Mouse (Mus musculus) midbrain, postnatal 0 days (tissue): ENCODE data around the gene Nacc2. TPM values are rescaled to one million over a fixed set of nuclear protein-coding genes. Genes with fewer than 3 reads are reported as not detected.

Source experiments
- ATAC-seq: fragments of 200-750 bp; cut with Nextera tagmentation; 2 replicates; pipeline ENCODE4 v1.8.0; 2017; ENCODE audit warnings: moderate number of reproducible peaks, mild to moderate bottlenecking, moderate TSS enrichment, moderate library complexity; ENCODE audit not compliant: low FRiP score
- DNase-seq: peaks from one replicate; pipeline ENCODE4 v3.0.0-alpha.2; 2015; ENCODE audit warnings: low spot score
- H3K27ac ChIP-seq: fragments of 300-500 bp; sonication (generic); 2 replicates; pipeline ENCODE4 v1.5.1; 2014; ENCODE audit warnings: low read depth, mild to moderate bottlenecking, low read length, mixed read lengths
- H3K27me3 ChIP-seq: fragments of 300-500 bp; sonication (generic); 2 replicates; pipeline ENCODE4 v1.6.1; 2014; ENCODE audit warnings: low read length, control low read depth, mixed read lengths; ENCODE audit not compliant: insufficient read depth
- H3K36me3 ChIP-seq: fragments of 300-500 bp; sonication (generic); 2 replicates; pipeline ENCODE4 v1.6.1; 2014; ENCODE audit warnings: low read length, control low read depth, mixed read lengths; ENCODE audit not compliant: insufficient read depth
- H3K4me1 ChIP-seq: fragments of 300-500 bp; sonication (generic); 2 replicates; pipeline ENCODE4 v1.6.1; 2014; ENCODE audit warnings: mild to moderate bottlenecking, control low read depth, antibody characterized with exemption, low read length, mixed read lengths; ENCODE audit not compliant: insufficient read depth
- H3K4me2 ChIP-seq: fragments of 300-500 bp; sonication (generic); 2 replicates; pipeline ENCODE4 v1.6.1; 2014; ENCODE audit warnings: low read depth, mild to moderate bottlenecking, low read length, mixed read lengths; ENCODE audit not compliant: poor library complexity, severe bottlenecking
- H3K4me3 ChIP-seq: fragments of 300-500 bp; sonication (generic); 2 replicates; pipeline ENCODE4 v1.5.1; 2014; ENCODE audit warnings: low read depth, mild to moderate bottlenecking, low read length, moderate library complexity
- H3K9ac ChIP-seq: fragments of 300-500 bp; sonication (generic); replicated peaks from 2 replicates; pipeline ENCODE4 v1.6.1; 2014; ENCODE audit warnings: mild to moderate bottlenecking, low read length, moderate library complexity, mixed read lengths; ENCODE audit not compliant: poor library complexity, severe bottlenecking
- H3K9me3 ChIP-seq: fragments of 300-500 bp; sonication (generic); 2 replicates; pipeline ENCODE4 v1.6.1; 2016; ENCODE audit warnings: low read length, control low read depth
- CTCF ChIP-seq: IDR thresholded peaks from 2 replicates; pipeline ENCODE4 v1.5.1; 2016; ENCODE audit warnings: antibody characterized with exemption, mild to moderate bottlenecking
- WGBS: fragments of 180-500 bp; shearing (Covaris S2); extraction: QIAGEN DNeasy Blood & Tissue Kit; methylation state at CpG from one replicate; pipeline ENCODE4 v1.1.7; 2014; 5-methylcytosine and 5-hydroxymethylcytosine counted together
- polyA plus RNA-seq: library from polyadenylated mRNA; unstranded; fragments of >200 nt; fragmentation: Nextera tagmentation; extraction: Ambion mirVana; gene quantifications from 2 replicates; pipeline ENCODE4 v1.2.1, GENCODE M21; 2015
- total RNA-seq: library from RNA; depleted of rRNA; stranded (reverse); fragments of >200 nt; gene quantifications from 2 replicates; pipeline ENCODE4 v1.2.3, GENCODE M21; 2014

Nacc2 gene
- total and polyA plus RNA-seq, 2 experiments from 2014 or later = 21.4 to 40.7 TPM

DNA sequence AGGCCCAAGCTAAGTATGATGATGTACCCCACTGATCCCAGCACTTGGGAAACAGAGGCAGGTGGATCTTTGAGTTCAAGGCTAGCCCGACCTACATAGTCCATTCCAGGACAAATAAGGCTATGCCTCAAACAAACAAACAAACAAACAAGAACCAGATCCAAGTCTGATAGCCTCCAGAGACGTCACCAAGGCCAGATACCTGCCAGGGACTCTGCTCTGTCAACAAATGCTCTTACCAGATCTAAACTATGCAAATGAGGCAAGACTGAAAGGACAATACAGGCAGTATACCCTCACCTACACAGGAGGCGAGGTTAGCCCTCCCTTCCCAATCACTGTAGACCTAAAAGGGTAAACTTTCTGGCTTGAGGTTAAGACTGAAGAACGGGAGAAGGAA is 22.7 kb downstream of the Nacc2 start:
- ATAC-seq (no peak), DNase-seq (no peak)
- Histone ChIP-seq H3K4me3 (no peak overlapping the region), H3K9me3 (no peaks in the 10 kb centered on the region), H3K27me3 (no peaks in the 10 kb centered on the region), H3K4me2 (no peak overlapping the region), H3K36me3 (no peaks in the 10 kb centered on the region), H3K27ac (no peak overlapping the region), H3K9ac (no peak overlapping the region), H3K4me1 (no peaks in the 10 kb centered on the region)
- TF ChIP-seq CTCF = no peak
- 76% methylated on average over 4 of the region's 4 CpGs for WGBS

DNA sequence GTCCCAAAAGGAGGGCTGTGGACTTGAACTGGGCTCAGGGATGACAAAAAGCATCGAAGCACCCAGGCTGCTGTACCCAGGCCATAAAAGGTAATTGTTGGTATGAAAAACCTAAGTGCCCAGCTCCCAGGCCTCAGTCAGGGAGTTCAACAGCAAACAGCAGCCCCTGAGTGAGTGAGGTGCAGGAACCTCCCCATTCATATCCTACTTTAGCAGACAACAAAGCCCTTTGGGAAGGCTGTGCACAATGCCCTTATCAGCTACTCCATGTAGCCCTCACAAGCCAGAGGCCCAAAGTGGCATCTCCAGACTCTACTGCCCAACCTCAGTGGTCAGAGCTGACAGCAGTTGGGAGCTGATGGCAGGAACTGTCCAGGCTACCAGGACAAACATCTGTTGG is 23.2 kb downstream of the Nacc2 start:
- Histone ChIP-seq H3K36me3 (no peaks in the 10 kb centered on the region), H3K9ac (no peak overlapping the region), H3K27me3 (no peaks in the 10 kb centered on the region), H3K27ac (no peak overlapping the region), H3K9me3 (no peaks in the 10 kb centered on the region), H3K4me2 (no peak overlapping the region), H3K4me3 (no peak overlapping the region), H3K4me1 (no peaks in the 10 kb centered on the region)
- ATAC-seq = no peak
- TF ChIP-seq CTCF = no peak
- no peak for DNase-seq
- WGBS = 89% methylated on average over 1 of the region's 1 CpGs

DNA sequence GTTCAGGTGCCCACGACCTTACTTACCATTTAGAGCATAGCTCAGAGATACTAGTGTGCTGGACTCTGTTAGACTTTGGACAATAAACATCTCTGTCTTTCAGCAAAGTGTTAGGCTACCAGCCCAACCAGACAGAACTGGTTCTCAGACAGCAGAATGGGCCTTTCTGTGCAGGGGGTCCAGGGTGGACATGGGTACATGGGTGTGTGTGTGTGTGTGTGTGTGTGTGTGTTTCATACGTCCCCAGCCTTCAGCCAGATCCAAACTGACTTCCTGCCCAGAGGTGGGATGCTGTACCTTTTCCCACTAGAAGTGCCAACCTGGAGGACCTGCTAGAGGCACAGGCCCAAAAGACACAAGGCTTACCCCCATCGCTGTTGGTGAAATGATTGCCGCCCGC is 23.8 kb downstream of the Nacc2 start:
- Histone ChIP-seq H3K27ac (no peak overlapping the region), H3K36me3 (no peaks in the 10 kb centered on the region), H3K4me1 (no peaks in the 10 kb centered on the region), H3K27me3 (no peaks in the 10 kb centered on the region), H3K9ac (no peak overlapping the region), H3K9me3 (no peaks in the 10 kb centered on the region), H3K4me2 (no peak overlapping the region), H3K4me3 (no peak overlapping the region)
- no peak for TF ChIP-seq CTCF
- ATAC-seq (no peak), DNase-seq (no peak)
- WGBS = 87% methylated on average over 5 of the region's 5 CpGs

DNA sequence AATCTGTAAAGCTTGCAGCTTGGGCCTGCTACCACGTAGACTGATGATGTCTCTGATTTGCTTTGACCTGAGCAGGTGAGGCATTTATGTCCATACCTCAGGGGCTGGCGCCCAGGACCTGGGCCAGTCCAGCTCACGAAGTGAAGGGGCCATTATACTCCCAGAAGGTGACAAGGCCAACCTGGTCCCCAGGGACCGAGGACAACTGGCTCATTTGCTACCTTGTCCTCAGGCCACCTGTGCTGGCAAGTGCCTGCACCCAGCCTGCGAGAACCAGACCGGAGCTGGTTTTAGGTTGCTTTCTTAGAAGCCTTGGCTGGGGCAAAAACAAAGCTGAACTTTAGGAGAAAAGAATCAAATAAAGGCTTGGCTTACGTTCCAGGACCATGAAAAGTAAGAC is 29.1 kb downstream of the Nacc2 start:
- H3K4me1 ChIP-seq = peaks cover 8% of the 10 kb centered on the region

DNA sequence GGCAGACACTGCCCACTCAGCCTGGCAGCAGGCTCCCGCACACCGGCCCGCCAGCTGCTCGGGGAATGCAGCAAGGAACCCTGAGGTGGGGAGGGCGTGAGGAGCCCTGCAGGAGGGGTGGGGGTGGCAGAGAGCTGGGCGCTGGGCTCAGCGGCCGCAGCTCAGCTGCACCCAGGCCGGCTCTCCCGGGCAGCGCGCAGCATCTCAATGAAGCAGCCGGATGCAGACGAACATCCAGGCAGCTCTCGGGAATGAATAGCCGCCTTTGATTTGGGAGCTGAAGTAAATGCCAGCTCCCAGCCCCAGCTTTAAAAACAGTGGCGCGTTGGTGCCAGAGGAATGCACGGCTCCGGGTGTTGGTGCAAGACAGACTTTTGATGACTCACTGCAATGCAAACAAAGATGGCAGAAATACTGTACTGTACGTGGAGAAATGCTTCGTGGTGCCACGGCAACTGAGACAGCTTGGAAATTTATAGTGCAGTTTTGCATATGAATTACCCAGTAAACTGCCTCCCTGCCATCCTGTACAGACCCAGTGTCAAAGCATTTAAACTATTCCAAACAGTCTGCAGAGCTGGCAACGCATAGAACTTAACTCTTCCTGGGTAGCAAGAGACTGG is 31.1 kb downstream of the Nacc2 start:
- H3K27ac ChIP-seq = peak overlapping the region; percentile 81
- ATAC-seq = peak; percentile 80
- H3K4me1 ChIP-seq = peaks cover 8% of the 10 kb centered on the region
- no peaks in the 10 kb centered on the region for H3K9me3 ChIP-seq
- H3K36me3 ChIP-seq = no peaks in the 10 kb centered on the region
- H3K4me3 ChIP-seq = peak overlapping the region; percentile 69
- no peak for TF ChIP-seq CTCF
- 2% methylated on average over 23 of the region's 24 CpGs for WGBS
- peak overlapping the region; percentile 79 for H3K9ac ChIP-seq
- peak overlapping the region; percentile 96 for H3K4me2 ChIP-seq
- DNase-seq = peak; percentile 78
- no peaks in the 10 kb centered on the region for H3K27me3 ChIP-seq

More for the DNA sequence above, 29.1 kb downstream of the Nacc2 start:
- Histone ChIP-seq H3K27ac (no peak overlapping the region), H3K27me3 (no peaks in the 10 kb centered on the region), H3K4me2 (no peak overlapping the region), H3K4me3 (no peak overlapping the region), H3K36me3 (no peaks in the 10 kb centered on the region), H3K9me3 (no peaks in the 10 kb centered on the region), H3K9ac (no peak overlapping the region)
- WGBS = 81% methylated on average over 7 of the region's 7 CpGs
- TF ChIP-seq CTCF = no peak
- ATAC-seq = no peak
- no peak for DNase-seq

DNA sequence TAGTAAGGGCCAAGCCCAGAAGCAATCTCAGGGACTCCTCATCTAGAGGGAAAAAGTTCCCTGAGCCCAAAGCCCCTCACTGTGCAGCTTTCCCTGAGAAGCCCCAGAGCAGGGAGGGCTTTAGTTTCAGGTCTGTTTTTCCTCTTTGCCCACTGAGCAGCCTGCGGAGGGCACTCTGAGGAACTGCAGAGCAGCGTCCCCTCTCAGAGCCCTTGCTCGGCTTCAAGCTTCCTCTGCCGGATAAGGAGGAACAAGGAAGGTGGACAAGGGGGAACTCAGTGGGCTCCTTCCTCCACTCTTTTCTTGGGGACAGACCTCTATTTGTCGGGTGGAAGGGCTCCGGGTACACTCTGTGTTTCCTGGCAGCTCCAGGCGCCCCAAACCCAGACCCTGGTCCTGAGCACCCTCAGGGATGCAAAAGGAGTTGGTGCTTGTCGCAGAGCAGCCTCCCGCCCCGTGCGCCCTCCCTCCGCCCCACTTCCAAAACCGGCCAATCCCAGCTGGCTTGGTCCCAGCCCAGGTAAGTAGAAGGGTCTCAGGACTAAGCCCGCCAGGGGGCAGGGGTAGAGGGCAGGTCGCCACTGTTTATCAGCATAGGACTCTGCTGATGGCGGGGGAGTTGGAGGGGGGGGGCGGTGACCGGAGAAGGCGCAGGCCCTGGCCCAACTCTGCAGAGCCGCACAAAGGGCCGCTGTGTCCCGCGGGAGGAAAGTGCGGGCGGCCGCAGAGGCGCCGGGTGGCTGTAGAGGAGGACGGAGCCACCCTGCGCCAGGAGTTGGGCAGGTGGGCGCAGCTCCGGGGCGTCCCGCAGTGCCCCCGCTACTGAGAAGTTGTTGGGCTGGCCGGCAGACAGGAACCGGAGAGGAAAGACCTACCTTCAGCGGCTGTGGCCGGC is 31.9 kb downstream of the Nacc2 start:
- Histone ChIP-seq H3K36me3 (no peaks in the 10 kb centered on the region), H3K27ac (peak overlapping the region; percentile 81), H3K9ac (peak overlapping the region; percentile 79), H3K4me2 (peak overlapping the region; percentile 96), H3K9me3 (no peaks in the 10 kb centered on the region), H3K4me1 (peaks cover 8% of the 10 kb centered on the region), H3K4me3 (peak overlapping the region; percentile 69), H3K27me3 (no peaks in the 10 kb centered on the region)
- WGBS = 2% methylated on average over 32 of the region's 39 CpGs
- peak; percentile 33 for TF ChIP-seq CTCF
- peak; percentile 44 for DNase-seq
- ATAC-seq = peak; percentile 34
